Mouse (Mus musculus) erythroblast, embryonic 14.5 days (primary cell): Measurements from ENCODE around the gene Hus1.

Experiments
- GATA1 ChIP-seq: IDR thresholded peaks from 2 replicates; pipeline ENCODE4 v1.6.1; 2012; ENCODE audit warnings: low read length, inconsistent platforms, mixed read lengths
- TAL1 ChIP-seq: IDR thresholded peaks from 3 replicates; pipeline ENCODE4 v1.6.1; 2012; ENCODE audit warnings: low read length, inconsistent platforms, mixed read lengths

GRCm38 (mm10) chr11:8972093-8972492 is 38.9 kb downstream of the Hus1 start:
- TF ChIP-seq GATA1: no peak
- TF ChIP-seq TAL1: no peak
